Mouse (Mus musculus) thymus, adult 2 months (tissue): ENCODE results near the gene Gstt3. TPM values are rescaled to one million over a fixed set of nuclear protein-coding genes. Genes with fewer than 3 reads are reported as not detected.
A peak's percentile ranks its signal among the peaks of the same experiment; 100 is the strongest.

ENCODE experiments used
- DNase-seq: peaks from one replicate; pipeline ENCODE4 v3.0.0; 2021
- H3K27ac ChIP-seq: fragments of 200-500 bp; 2 replicates; pipeline ENCODE4 v1.5.1; 2012; ENCODE audit warnings: low read length, control low read depth; ENCODE audit not compliant: control insufficient read depth, insufficient read depth
- H3K27me3 ChIP-seq: fragments of 200-500 bp; 2 replicates; pipeline ENCODE4 v1.6.1; 2012; ENCODE audit warnings: mild to moderate bottlenecking, low read length, moderate library complexity, mixed read lengths; ENCODE audit not compliant: control insufficient read depth, insufficient read depth
- H3K36me3 ChIP-seq: fragments of 200-500 bp; 2 replicates; pipeline ENCODE4 v1.6.1; 2012; ENCODE audit warnings: mild to moderate bottlenecking, low read length, moderate library complexity; ENCODE audit not compliant: control insufficient read depth, insufficient read depth
- H3K4me1 ChIP-seq: fragments of 200-500 bp; replicated peaks from 2 replicates; pipeline ENCODE4 v1.6.1; 2012; ENCODE audit warnings: low read length; ENCODE audit not compliant: control insufficient read depth, insufficient read depth
- H3K4me3 ChIP-seq: fragments of 200-500 bp; 2 replicates; pipeline ENCODE4 v1.5.1; 2012; ENCODE audit warnings: mild to moderate bottlenecking, low read length, control low read depth, moderate library complexity; ENCODE audit not compliant: control insufficient read depth, insufficient read depth
- CTCF ChIP-seq: fragments of 200-500 bp; IDR thresholded peaks from 2 replicates; pipeline ENCODE4 v1.5.1; 2012; ENCODE audit warnings: mild to moderate bottlenecking, control low read depth, low read length, moderate library complexity, borderline replicate concordance; ENCODE audit not compliant: control insufficient read depth, poor library complexity, insufficient read depth; ENCODE audit errors: extremely low read depth
- POLR2A ChIP-seq: fragments of 200-500 bp; IDR thresholded peaks from 2 replicates; pipeline ENCODE4 v1.6.1; 2012; ENCODE audit warnings: mild to moderate bottlenecking, low read length, control low read depth, moderate library complexity; ENCODE audit not compliant: control insufficient read depth, poor library complexity, insufficient read depth; ENCODE audit errors: extremely low read depth
- WGBS: fragments of 180-500 bp; shearing (Covaris S2); methylation state at CpG from one replicate; pipeline ENCODE4 v1.1.7; 2018; 5-methylcytosine and 5-hydroxymethylcytosine counted together
- polyA plus RNA-seq: library from polyadenylated mRNA; depleted of rRNA; stranded (reverse); fragments of >200 nt; gene quantifications from 2 replicates; pipeline ENCODE4 v1.2.3, GENCODE M21; 2012; rRNA removed

Gene Gstt3
- polyA plus RNA-seq: 7.7 and 8.6 TPM in 2 replicates

DNA sequence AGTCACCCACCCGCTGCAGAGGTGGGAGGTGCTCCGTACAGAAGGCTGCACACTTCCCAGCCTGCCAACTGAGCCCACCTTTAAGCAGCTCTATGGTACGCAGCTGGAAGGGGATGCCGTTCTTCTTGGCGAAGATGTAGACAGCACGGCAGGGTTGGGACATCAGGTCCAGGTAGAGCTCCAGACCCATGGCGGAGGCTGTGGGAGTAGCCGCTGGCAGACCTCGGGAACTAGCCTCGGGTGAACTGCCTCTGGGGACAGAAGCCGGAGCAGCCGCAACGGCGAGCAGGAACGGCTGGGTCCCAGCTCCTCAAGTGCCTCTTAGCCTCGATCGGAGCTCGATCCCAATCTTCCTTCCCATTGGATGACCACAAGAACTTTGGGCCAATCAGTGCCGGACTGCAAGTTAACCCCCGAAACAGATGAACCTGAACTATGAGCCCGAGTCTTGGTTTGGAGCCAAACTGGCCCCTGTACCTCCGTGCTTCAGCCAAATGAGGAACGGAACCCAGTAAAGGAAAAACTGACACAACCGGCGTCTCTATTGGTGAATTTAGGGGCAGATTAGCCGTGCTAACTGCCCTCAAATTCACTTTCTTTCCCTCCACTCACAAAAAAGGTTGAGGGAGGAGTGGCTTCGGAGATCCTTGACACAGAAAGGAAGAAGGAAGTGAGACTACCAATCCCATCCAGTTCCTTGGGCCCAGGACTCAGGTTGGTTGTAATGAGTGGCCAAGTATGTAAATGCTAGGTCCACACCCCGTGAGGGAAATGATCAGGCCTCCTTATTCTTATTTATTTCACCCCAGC is at the start of gene Gstt3, which contains the start of gene Gm20441:
Gene Gstt3 (minus strand): TSS at position 646 of the 810 bp plus-strand sequence.
Gene Gm20441 (minus strand): TSS at position 186 of the 810 bp plus-strand sequence.
- Histone ChIP-seq H3K36me3 (no peaks in the 10 kb centered on the region), H3K4me1 (peaks cover 19% of the 10 kb centered on the region), H3K4me3 (peak within 1 kb of the TSS; percentile 39), H3K27me3 (0 out of 2 replicates have a peak, but pooled peaks cover 2% of the 10 kb centered on the region), H3K27ac (no peak within 1 kb of the TSS)
- 2% methylated on average over 28 of the region's 28 CpGs for WGBS
- peak; percentile 24 for DNase-seq
- TF ChIP-seq CTCF (no peak), POLR2A (no peak)

DNA sequence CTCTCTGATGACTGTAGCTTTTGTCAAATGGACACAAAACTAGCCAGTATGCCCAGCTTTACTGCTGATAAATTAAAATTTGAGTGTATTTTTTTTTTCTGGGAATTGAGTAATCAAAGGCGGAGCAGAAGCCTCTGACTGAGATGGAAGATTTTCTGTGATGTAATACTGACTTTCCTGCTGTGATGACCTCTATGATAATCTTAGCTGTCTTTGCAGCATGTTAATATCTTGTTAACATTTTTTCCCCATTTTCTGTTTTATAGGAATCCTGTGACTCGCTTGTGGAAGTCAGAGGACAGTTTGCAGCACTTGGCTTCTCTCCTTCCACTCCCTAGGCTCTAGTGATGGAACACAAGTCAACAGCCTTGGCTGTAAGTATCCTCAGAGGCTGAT is 49.1 kb upstream of the Gstt3 start:
- Histone ChIP-seq H3K36me3 (no peaks in the 10 kb centered on the region), H3K27me3 (no peaks in the 10 kb centered on the region), H3K4me1 (peaks cover 20% of the 10 kb centered on the region), H3K27ac (no peak overlapping the region), H3K4me3 (no peak overlapping the region)
- no peak for TF ChIP-seq CTCF
- TF ChIP-seq POLR2A: no peak
- 97% methylated on average over 2 of the region's 2 CpGs for WGBS
- DNase-seq: no peak

DNA sequence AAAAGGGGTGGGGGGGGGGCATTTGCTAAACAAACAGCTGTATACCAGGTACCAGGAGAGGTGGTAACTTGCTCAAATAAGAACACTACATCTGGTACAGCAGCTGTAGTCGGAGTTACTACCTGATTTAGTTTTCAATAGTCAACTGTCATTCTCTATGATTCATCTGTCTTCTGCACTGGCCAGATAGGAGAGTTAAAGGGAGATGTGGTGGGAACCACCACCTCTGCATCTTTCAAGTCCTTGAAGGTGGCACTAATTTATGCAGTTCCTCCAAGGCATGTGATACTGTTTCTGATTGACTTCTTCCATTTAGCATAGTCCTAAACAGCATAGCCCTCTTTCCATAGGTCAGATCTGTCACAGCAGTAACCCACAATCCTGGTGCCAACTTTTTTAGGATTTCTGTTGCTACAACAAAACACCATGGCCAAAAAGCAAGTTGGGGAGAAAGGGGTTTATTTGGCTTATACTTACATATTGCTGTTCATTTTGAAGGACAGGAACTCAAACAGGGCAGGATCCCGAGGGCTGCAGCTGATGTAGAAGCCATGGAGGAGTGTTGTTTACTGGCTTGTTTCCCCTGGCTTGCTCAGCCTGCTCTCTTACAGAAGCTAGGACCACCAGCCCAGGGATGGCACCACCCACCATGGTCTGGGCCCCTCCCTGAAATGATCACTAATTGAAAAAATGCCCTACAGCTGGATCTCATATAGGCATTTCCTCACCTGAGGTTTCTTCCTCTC is 48.5 kb upstream of the Gstt3 start:
- DNase-seq: no peak

DNA sequence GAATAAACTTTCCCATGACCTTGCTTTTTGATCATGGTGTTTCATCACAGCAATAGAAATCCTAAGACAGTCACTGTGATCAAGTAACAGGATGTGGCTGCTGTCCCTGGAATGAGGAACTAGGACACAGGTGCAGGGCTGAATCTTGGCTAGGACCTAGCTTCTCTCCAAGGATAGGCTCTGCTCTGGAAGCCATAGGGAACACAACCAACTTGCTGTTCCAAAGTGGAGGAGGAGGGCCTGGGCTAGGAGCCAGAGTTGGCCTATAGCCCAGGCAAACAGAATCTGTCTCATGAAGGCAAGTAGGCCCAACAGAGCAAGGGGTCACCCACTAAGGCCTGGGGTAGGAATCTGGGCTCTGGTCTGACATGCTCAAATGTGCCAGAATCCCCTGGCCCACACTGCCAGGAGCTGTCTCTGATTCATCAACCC is 47.3 kb upstream of the Gstt3 start:
- H3K27me3 ChIP-seq: no peaks in the 10 kb centered on the region
- no peak overlapping the region for H3K4me3 ChIP-seq
- peaks cover 10% of the 10 kb centered on the region for H3K4me1 ChIP-seq
- H3K36me3 ChIP-seq: no peaks in the 10 kb centered on the region
- no peak overlapping the region for H3K27ac ChIP-seq
- DNase-seq: no peak
- no peak for TF ChIP-seq POLR2A
- TF ChIP-seq CTCF: no peak

More for the DNA sequence above, 48.5 kb upstream of the Gstt3 start:
- no peaks in the 10 kb centered on the region for H3K27me3 ChIP-seq
- peaks cover 19% of the 10 kb centered on the region for H3K4me1 ChIP-seq
- TF ChIP-seq CTCF: no peak
- TF ChIP-seq POLR2A: no peak
- no peak overlapping the region for H3K27ac ChIP-seq
- 86% methylated on average over 2 of the region's 2 CpGs for WGBS
- H3K36me3 ChIP-seq: no peaks in the 10 kb centered on the region
- H3K4me3 ChIP-seq: no peak overlapping the region

DNA sequence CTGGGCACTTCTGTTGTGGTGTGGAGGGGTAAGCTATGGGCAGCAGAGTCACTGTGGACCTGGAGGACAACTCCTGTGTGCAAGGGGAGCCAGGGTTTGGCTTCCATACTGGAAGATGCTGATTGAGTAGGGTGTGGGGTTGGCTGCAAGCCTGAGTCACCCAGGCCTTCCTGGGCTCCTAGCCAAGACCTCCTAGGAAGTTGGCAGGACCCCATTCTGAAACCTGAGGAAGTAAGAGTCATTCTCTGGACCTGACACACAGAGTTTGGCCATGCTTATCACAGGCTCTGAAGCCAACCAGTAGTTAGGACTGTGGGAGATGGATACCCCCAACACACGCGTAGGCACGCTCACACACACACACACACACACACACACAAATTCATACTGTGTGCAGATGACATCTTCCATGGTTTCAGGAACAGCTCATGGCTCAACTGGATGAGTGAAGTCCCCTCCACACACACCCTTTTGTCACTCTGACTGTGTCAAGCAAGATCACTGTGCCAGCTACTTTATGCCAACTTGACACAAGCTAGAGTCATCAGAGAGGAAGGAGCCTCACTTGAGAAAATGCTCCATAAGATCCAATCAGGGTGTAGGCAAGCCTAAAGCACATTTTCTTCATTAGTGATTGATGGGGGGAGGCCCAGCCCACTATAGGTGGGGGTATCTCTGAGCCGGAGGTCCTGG is 46.6 kb upstream of the Gstt3 start:
- no peak for TF ChIP-seq CTCF
- no peak for TF ChIP-seq POLR2A
- Histone ChIP-seq H3K27me3 (no peaks in the 10 kb centered on the region), H3K4me3 (no peak overlapping the region), H3K36me3 (no peaks in the 10 kb centered on the region), H3K27ac (no peak overlapping the region), H3K4me1 (peaks cover 5% of the 10 kb centered on the region; the same call in 1 of the 2 replicates)
- no peak for DNase-seq
- WGBS: 100% methylated on average over 4 of the region's 4 CpGs

DNA sequence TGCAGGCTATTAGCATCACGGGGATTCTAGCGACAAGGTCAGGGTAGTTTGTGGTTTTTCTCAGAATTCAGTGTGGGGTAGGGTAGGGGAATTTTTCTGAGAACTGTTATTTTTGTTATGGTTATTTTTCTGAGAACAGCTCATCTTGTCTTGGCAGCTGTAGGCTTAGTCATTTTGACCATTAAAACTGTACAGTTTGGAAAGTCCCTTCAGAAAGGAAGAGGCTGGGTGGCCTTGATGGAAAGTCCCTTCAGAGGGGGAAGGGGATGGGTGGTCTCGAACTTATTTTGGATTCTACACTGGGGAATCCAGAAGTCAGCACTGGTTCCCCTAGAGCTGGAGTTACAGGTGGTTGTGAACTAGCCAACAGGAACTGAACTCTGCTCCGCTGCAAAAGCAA is 43.3 kb upstream of the Gstt3 start:
- Histone ChIP-seq H3K4me3 (no peak overlapping the region), H3K36me3 (no peaks in the 10 kb centered on the region), H3K4me1 (no peaks in the 10 kb centered on the region; the same call in 1 of the 2 replicates), H3K27ac (no peak overlapping the region), H3K27me3 (no peaks in the 10 kb centered on the region)
- 47% methylated on average over 4 of the region's 4 CpGs for WGBS
- no peak for DNase-seq
- TF ChIP-seq CTCF: no peak
- TF ChIP-seq POLR2A: no peak
